Mouse (Mus musculus) forelimb bud, embryonic 11.5 days (tissue): ENCODE measurements around the gene Gga1.

Experiments used
- DNase-seq: peaks from one replicate; pipeline ENCODE4 v3.0.0-alpha.2; 2012; ENCODE audit warnings: low read depth, low spot score

Gga1 gene

DNA sequence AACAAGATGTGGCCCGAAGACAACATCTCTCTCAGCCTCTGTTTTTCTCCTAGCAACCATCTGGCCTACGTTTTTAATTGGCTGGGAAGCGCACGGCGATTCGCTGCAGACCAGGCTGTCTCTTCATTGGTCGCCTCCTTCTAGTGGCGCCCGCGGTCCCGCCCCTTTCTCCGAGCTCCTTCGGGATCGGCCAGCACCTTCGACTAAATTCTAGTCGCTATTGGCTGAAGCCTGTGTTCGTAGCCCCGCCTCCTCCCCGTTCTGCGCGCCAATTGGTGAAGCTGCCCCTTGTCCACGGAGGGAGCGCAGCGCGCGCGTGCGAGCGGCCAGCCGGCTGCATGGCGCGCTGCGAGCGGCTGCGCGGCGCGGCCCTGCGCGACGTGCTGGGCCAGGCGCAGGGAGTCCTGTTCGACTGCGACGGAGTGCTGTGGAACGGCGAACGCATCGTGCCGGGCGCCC, 36.7 kb downstream of the Gga1 start, which contains the start of gene Pdxp:
Pdxp (plus strand) TSS at position 288 of the 459 bp plus-strand sequence.
- peak; percentile 98 for DNase-seq

DNA sequence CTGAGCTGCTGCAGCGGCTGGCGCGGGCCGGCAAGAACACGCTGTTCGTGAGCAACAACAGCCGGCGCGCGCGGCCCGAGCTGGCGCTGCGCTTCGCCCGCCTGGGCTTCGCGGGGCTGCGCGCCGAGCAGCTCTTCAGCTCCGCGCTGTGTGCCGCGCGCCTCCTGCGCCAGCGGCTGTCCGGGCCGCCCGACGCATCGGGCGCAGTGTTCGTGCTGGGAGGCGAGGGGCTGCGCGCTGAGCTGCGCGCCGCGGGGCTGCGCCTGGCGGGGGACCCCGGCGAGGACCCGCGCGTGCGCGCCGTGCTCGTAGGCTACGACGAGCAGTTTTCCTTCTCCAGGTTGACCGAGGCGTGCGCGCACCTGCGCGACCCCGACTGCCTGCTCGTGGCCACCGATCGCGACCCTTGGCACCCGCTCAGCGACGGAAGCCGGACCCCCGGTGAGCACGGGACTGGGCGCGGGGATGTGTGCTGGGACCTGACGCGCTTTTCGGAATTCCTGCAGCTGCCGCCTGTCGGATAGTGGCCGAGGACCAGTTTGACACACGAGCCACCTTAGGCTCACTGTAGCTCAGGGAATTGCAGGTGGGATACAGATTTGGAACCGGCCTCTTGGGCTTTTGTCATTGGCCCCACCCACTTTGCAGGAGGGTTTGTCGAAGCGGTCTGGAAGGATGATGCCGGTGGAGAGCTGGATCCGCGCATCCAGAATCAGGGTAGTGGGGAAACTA, 37.3 kb downstream of the Gga1 start:
- no peak for DNase-seq

DNA sequence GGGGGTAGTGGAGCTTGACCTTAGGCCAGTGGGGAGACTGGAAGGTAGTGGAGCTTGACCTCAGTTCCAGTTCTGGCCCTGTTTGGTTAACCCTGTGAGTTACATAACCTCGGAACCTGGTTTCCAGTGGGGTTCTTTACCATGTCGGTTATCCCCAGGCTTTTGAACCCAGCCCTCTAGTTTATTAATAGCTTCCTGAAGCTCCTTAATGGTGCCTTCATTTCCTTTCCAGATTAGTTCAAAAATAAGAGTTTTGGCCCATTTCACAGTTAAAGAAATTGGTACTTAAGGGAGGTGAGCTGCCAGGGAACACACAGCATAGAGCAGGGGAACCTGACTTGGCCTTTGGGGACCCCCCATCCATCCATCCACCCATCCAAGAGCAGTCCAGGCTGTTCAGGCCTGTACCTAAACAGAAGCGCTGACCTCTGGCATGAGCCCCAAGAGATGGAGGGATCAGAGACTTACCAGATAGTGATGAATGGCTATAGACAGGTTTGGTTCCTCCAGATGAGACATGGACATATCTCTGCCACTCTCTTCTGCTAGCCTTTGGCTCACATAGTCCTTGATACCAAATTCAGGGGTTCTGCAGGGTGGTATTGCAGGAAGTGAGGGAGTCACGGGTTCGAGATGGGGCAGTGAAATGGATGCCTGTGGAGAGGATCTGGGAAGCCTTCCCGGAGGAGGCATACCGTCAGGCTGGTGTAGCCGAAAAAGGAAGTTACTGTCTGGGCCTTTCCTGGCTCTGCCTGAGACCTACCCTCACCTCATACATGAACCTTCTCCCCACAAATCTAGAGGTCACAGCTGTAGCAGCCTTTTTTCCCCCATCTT, 38.1 kb downstream of the Gga1 start:
- DNase-seq = no peak

DNA sequence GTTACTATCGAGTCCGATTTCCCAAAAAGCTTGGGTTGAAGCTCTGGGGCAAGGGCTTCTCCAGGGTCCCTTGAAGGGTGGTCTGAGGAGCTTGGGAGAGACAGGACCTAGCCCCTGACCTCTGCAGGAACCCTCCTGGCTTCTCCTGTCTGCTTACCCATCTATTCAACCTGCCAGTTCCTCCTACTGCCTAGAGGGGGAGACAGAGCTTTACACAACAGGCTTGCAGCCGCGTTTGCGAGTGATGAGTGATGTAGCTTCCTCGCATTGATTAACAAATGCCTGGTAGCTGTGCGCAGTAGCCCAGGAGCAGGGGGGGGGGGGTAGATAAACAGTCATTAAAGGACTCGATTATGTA, 38.6 kb downstream of the Gga1 start:
- DNase-seq = peak; percentile 77

DNA sequence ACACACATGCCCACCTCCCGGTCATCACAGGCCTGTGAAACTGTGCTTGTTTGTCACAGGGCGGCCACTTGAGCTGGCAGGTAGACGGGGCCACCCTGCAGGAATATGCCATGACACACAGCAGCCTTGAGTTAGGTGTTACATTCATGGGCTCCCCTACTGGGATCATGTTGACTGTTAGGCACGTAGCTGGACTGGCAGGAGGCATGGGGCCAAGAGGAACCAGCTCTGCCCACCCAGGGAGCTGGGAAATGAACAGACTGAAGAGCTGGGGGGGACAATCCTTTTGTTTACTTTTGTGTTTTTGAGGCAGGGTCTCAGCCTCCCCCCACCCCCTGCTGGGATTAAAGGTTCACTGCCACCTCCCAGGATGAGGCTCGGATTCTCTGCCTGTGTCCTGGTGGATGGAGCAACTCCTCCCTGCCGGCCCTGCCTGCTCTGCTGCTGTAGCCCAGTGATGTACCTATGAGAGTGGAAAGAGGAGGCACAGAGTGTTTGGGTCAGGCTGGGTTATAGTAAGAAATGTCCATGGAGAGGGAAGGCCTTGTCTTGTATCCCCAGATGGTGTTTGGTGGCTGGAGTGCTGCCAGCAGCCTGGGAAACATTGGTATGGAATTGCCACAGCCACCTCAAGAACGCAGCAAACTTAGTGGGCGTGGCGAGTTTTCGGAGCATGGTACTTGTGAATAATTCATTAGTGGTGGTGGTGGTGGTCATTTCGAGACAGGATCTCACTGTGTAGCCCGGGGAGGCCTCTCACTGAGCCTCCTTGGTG, 39.2 kb downstream of the Gga1 start:
- DNase-seq = no peak

DNA sequence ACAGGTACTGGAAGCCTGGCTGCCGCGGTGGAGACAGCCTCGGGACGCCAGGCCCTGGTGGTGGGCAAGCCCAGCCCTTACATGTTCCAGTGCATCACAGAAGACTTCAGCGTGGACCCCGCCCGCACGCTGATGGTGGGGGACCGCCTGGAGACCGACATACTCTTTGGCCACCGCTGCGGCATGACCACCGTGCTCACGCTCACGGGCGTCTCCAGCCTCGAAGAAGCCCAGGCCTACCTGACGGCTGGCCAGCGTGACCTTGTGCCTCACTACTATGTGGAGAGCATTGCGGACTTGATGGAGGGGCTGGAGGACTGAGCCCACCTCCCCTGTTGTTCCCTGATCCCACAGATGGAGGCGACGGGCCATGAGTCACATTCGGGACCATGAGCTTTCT, 41.1 kb downstream of the Gga1 start:
- no peak for DNase-seq

DNA sequence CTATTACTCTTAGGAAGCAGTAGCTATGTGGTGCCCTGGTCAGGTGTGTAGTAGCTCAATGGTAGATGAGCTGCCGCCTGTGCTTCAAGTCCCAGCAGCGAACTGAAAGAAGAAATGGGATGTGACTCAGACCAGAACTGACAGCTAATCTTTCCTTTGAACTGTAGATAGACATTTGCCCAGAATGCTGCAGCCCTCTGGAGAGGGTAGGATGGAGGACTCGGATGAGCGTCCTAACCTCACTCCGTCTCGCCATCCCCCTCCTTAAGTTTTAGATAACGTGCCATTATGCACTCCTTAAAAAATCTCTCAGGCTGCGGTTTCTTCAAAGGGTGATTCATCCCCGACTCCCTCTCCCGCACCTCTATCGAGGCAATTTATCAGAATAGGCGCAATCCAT, 42.9 kb downstream of the Gga1 start:
- no peak for DNase-seq

DNA sequence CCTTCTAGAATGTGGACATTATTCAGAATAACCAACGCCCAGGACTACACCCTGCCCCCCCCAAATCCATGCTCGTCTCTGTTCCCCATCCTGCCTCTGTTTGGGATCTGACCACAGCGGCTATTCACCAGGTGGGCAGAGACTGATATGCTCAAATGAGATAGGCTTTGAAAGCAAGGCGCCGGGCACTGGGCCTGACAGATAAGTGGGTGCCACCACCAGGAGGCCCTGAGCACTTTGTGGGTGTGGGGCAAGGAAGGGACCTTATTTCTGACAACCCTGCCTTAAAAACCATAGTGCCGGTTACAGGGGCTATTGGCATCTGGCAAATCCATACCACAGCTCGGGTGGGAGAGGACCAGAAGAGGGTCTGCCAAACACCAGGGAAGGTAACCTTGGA, 45.7 kb downstream of the Gga1 start:
- DNase-seq = no peak

DNA sequence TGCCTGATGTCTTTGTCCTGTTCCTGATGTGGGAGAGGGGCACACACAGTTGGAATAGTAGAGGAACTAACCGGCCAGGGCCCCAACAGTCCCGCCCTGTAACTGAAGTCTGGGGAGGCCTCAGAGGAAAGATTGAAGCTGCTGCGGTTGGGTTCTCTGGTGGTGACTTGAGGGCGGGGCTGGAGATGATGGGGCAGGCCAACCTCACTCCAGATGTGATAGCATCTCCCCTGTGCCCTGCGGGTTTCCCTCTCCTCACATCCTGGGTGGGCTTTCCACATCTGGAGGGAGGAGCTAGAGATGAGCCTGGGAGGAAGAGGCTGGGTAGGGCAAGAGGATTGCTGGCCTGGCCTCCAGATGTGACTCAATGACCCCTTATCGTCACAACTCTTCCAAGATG, 46.6 kb downstream of the Gga1 start:
- DNase-seq = no peak

DNA sequence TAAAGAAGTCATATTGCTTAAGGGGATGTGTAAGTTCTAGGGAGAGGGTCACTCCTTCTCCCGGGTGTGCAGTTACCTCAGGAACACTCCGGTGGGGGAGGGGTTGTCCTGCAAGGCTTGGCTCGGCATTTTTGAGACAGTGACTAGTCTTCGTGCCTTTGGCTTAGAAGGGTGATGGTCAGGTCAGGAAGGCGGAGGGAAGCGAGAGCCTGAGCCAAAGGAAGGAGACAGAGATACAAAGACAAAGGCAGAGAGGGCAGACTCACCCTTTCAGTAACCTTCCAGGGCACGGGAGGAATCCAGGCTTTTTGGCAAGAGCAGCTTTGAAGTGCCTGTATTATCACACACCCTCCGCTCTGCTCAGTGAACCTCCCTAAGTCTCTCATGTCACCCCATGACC, 48.1 kb downstream of the Gga1 start:
- DNase-seq = no peak

DNA sequence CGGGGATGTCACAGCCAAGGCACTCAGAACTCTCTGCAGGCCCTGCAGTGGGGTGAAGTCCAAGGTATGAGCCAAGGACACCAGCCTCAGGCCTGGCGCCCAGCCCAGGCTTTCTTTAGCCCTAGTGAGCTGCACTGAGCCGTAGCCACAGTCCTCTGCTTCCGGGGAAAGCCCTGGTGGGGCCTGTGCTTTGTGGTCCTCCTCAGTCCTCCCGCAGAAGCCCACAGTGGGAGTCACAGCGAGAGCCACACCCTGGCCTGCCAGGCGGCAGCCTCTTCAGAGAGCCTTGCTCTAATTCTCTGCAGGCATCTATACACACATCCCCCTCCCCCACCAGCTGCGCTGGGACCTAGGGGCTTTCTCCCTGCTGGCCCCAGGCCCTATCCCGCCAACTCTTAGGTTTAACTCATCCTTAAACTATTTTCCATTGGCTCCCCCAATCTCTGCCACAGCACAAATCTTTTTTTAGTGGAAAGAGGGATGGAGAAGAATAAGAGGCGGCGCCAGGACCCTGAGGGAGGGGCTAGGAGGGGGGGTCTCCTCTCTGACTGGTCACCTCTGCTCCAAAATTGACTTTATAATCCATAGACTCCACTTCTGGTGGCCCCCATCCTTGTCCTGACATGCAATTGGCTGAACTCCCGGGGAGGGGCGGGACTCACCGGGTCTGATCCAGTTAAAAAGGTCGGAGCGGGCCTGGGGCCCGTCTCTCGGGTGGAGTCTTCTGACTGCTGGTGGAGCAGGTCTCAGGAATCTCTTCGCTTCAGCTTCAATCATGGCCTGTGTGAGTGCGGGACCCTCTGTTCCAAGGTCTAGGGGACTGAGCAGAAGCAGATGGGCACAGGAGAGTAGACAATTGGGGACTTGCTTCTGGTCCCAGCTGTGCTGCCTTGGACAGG, 49.3 kb downstream of the Gga1 start, which contains the start of gene Lgals1:
Lgals1 (plus strand) TSS at position 705 of the 899 bp plus-strand sequence.
- DNase-seq = peak; percentile 90

DNA sequence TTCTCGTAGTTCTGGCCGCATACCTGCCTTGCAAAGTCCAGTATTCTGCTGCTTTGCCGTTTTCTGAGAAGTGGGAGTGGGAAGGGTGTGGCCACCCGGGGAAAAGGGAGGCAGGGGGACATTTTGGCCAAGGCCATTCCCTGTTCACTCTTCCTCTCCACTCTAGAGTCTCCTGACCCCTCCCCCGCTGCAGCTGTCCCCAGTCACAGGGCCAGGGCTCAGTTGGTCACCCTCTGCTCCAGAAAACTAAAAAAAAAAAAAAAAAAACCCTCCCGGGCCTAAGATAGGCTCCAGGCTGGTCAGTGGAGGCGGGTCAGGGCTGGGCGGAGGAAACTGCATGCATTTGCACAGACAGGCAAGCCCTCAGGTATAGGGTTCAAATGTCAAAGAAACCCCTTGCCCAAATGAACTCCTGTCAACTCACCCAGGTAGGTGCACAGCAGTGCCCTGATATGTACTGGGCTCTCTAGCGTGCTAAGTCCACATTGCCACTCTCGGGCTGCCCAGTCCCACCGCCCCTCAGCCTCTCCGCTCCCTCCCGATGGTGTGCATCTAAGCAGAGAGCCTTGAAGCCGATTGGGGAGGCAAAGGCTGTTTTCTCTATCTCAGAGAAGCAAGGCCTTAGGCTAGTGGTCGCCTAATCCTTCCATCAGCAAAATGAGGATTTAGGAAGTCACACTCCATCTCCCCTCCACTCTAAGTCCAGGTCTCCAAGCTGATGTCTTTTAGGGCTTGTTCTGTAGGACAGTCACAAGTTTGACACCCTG, 50.2 kb downstream of the Gga1 start:
- DNase-seq = no peak

DNA sequence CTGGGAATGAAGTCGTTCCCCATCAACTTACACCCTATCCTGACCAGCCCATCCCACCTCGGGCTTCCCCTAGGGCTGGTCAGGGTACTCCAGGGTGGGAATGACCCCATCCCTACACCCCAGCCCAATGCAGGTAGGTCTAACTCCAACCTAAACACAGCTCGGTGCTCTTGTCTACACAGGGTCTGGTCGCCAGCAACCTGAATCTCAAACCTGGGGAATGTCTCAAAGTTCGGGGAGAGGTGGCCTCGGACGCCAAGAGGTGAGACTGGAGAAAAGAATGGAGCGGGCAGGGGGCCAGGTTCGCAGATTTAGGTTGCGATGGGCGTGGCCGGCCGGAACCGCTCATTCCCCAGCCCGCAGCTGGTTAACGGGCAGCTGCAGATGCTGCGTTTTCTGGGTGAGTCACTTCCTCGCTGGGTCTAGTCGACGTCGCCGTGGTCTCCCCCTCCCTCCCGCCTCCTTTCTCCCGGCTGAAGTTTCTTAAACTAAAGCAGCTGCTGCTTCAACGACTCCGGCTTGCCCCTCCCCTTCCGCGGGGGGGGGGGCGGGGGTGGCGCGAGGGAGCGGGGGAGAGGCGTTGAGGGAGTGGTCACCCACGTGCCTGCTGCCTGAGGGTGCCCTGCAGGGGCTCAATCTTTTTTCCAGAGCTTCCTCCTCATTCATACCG, 50.9 kb downstream of the Gga1 start:
- DNase-seq = peak; percentile 93

DNA sequence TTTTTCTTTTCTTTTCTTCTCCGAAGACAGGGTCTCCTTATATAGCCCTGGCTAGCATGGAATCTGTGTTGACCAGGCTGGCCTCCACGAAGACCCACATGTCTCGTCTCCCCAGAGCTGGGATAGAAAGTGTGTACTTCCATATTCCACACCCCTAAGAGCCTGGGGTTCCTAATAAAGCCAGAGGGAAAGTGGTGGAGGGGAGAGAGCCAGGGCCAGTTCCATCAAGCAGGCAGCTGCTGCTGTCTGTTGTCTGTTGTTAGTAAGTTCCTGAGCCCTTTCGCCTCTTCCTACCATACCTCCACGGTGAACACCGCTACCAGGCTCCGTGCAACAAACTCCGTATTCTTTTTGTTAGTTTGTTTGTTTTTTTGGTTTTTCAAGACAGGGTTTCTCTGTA, 51.5 kb downstream of the Gga1 start:
- DNase-seq = no peak

DNA sequence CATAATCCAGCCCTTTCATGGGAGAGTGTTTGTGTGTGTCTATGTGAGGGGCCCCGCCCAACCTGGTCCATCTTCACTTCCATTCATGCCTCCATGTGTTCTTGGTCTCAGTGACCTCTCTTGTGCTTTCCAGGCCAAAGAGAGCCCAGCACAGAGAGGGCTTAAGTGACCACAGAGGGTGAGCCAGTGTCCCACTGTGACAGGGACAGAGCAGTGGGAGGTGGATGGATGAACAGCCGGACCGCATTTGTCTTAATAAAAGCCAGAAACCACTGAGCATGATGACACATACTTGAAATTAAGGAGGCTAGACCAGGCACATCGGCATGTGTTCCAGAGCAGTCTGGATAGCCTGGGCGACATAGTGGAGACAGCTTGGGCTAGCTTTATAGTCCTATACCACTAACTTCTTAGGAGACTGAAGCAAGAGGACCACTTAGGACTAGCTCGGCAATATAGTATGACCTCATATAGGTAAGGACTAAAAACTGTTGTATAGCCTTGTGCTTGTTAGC, 53.3 kb downstream of the Gga1 start:
- no peak for DNase-seq

DNA sequence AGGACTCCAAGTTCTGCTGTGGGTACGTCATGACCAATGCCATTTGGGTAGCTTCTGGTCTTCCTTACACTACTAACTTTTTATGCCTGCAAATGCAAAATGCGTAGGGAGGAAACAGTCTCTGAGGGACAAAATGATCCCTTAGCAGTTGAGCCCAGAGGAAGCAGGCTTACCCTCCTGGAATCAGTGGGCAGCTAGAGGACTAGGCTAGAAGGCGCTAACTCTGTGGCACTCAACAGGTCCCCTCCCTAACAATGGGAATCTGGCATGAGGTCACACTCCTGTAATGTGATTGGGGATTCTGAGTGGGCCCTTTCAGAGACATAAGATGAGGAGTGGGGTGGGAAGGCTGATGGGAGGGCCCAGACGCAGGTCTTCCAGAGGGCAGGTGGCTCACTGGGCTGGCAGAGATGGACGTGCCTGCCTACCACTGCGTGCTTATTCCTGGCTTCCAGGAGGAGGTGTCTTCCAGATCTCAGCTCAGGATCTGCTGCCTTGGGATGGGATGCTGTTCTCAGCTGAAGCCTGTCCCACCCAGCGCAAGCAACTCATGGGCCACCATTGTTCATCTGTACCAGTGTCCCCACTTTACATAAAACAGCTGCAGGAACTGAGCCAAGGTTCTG, 53.9 kb downstream of the Gga1 start:
- no peak for DNase-seq

DNA sequence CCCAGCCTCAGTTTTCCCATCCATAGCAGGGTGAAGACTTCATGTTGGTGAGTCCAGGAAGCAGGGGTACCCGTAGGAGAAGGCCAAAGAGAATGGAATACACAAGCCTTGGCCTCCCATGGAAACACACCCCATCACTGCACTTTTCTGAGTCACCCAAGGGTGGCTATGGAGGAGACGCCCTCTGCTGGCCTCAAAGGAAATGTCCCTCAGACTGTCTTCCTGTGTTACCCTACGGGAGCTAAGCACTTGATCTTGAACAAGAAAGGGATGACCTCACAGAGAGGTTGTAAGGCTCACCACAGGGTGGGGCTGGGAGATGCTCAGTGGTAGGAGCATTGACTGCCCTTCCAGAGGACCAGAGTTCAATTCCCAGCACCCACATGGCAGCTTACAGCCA, 54.6 kb downstream of the Gga1 start:
- DNase-seq = no peak

DNA sequence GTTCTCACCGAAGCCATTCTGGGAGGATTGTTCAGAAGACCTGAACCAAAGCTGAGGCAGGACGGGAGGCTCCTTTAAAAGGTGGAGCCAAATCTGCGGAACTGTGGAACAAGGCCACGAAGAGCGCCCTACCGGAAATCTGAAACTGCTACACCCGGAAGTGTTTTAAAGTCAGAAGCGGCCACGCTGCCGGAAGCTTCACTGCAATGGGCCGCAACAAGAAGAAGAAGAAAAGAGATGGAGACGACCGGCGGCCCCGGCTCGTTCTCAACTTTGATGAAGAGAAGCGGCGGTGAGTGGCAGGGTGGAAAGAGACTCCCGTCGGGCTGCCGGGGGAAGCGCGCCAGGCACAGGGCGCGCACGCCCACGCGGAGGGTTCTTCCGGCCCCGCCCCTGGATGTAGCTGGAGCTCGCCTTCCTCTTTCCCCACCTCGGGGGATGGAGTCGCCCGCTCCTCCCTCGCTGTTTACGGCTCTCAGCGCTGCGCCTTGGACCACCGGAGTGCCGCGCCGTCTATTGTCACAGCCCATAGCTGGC, 57.9 kb downstream of the Gga1 start, which contains the start of gene Nol12:
Nol12 (plus strand) TSS at position 150 of the 537 bp plus-strand sequence.
- peak; percentile 93 for DNase-seq

DNA sequence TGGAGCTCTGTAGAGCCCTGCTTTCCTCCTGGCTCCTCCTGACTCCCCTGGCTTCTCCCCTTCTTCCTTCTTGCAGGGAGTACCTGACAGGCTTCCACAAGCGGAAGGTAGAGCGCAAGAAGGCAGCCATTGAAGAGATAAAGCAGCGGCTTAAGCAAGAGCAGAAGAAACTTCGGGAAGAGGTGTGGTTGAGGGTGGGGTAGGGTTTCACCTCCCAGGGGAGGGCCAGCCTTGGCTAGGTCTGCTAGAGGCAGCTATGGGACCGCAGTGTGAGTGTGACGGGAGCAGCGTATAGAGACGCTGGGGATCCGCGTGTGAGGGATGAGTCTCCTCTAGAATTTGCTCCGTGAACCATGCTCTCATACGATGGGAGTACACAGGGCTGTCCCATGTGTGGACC, 59.4 kb downstream of the Gga1 start:
- DNase-seq = no peak
